Comparison of ENCODE assay signal across 8 mouse cellular contexts in genomic region chr15:84167600-84167999, GRCm38 (mm10). TPM values are rescaled to one million over a fixed set of nuclear protein-coding genes. Genes with fewer than 3 reads are reported as not detected.
DNase-seq lines count a peak whose midpoint lies in the region; ATAC-seq lines count a peak whose summit lies in the region.

TSS of gene Pnpla3 (plus strand) at chr15:84167837.

- no peaks in the 10 kb centered on the region for H3K9me3 ChIP-seq in hindbrain, embryonic 14.5 days (ENCODE audit: control insufficient read depth, low read length)

- H3K9ac ChIP-seq in hindbrain, embryonic 14.5 days = peak within 1 kb of the TSS; percentile 75

- H3K27me3 ChIP-seq in hindbrain, embryonic 14.5 days (ENCODE audit: control insufficient read depth, insufficient read depth, low read length) = no peaks in the 10 kb centered on the region

- peak within 1 kb of the TSS; percentile 50 for H3K4me3 ChIP-seq in hindbrain, embryonic 14.5 days (replicated peaks; ENCODE audit: low read length)

- peaks cover 17% of the 10 kb centered on the region for H3K4me1 ChIP-seq in hindbrain, embryonic 14.5 days (replicated peaks; ENCODE audit: control insufficient read depth, insufficient read depth, low read length)

- ATAC-seq in hindbrain, embryonic 14.5 days (ENCODE audit: low FRiP score) = peak; percentile 96

- H3K27ac ChIP-seq in hindbrain, embryonic 14.5 days = peak within 1 kb of the TSS; percentile 66

- DNase-seq in WW6 (ENCODE audit: low read depth, low spot score) = peak; percentile 91
- DNase-seq in cerebellum, postnatal 4 days (ENCODE audit: low spot score in 2 of 2) = peak; percentile 87 to 94
- DNase-seq in frontal cortex, postnatal 36 days (ENCODE audit: low spot score in 2 of 2) = peak; percentile 95 to 99
- peak; percentile 96 for DNase-seq in hindbrain, embryonic 14.5 days (ENCODE audit: low spot score)
- peak; percentile 84 to 91 for DNase-seq in layer of hippocampus, postnatal 25 days (ENCODE audit: extremely low spot score in 1 of 2, low spot score in 1 of 2)
- peak; percentile 95 for DNase-seq in lung, postnatal 14 days
- peak; percentile 98 for DNase-seq in retina, embryonic 14.5 days (ENCODE audit: low spot score)
- DNase-seq in thymus, postnatal 36 days = peak; percentile 63 to 73

- H3K36me3 ChIP-seq in hindbrain, embryonic 14.5 days (replicated peaks; ENCODE audit: control insufficient read depth, insufficient read depth) = no peaks in the 10 kb centered on the region

- peak within 1 kb of the TSS; percentile 94 for H3K4me2 ChIP-seq in hindbrain, embryonic 14.5 days (replicated peaks)

- WGBS in hindbrain, embryonic 14.5 days = 1% methylated on average over 28 of the region's 28 CpGs

RNA-seq across cellular contexts. Expression of gene Pnpla3, which starts in this region (rescaled TPM):
- 3.4 and 4.2 TPM in 2 replicates for polyA plus RNA-seq in hindbrain, embryonic 14.5 days (2014; fragmentation: Nextera tagmentation; extraction: Ambion mirVana)
- 1 to 10 TPM; 7.9 to 9.7 TPM for total RNA-seq in layer of hippocampus, postnatal 25 days (2021)

Comparison
In these comparisons a context has a peak if more than half of its experiments do, and no peak if none do; other contexts are left out.
1. Peak in every context shown above with its lines: DNase-seq, ATAC-seq, H3K4me3 ChIP-seq and H3K27ac ChIP-seq.